Mouse (Mus musculus) liver, postnatal 0 days (tissue): ENCODE measurements around the gene Zfp446. TPM values are rescaled to one million over a fixed set of nuclear protein-coding genes. Genes with fewer than 3 reads are reported as not detected.

Source experiments
- ATAC-seq: fragments of 200-750 bp; cut with Nextera tagmentation; 2 replicates; pipeline ENCODE4 v1.8.0; 2017; ENCODE audit warnings: mild to moderate bottlenecking, moderate library complexity
- DNase-seq: peaks from one replicate; pipeline ENCODE4 v3.0.0-alpha.2; 2016
- H3K27ac ChIP-seq: fragments of 300-500 bp; sonication (generic); 2 replicates; pipeline ENCODE4 v1.5.1; 2014; ENCODE audit warnings: antibody characterized with exemption, moderate library complexity, mild to moderate bottlenecking, low read depth
- H3K27me3 ChIP-seq: fragments of 300-500 bp; sonication (generic); 2 replicates; pipeline ENCODE4 v1.6.1; 2014; ENCODE audit warnings: low read length, control low read depth, mixed read lengths; ENCODE audit not compliant: insufficient read depth
- H3K36me3 ChIP-seq: fragments of 300-500 bp; sonication (generic); replicated peaks from 2 replicates; pipeline ENCODE4 v1.6.1; 2014; ENCODE audit warnings: mild to moderate bottlenecking, control low read depth, low read length, moderate library complexity, mixed read lengths; ENCODE audit not compliant: insufficient read depth
- H3K4me1 ChIP-seq: fragments of 300-500 bp; sonication (generic); 2 replicates; pipeline ENCODE4 v1.6.1; 2014; ENCODE audit warnings: antibody characterized with exemption, mild to moderate bottlenecking, control low read depth; ENCODE audit not compliant: insufficient read depth
- H3K4me2 ChIP-seq: fragments of 300-500 bp; sonication (generic); 2 replicates; pipeline ENCODE4 v1.6.1; 2014; ENCODE audit warnings: low read depth, mild to moderate bottlenecking, low read length, moderate library complexity, mixed read lengths
- H3K4me3 ChIP-seq: fragments of 300-500 bp; sonication (generic); 2 replicates; pipeline ENCODE4 v1.5.1; 2014; ENCODE audit warnings: low read depth, low read length
- H3K9ac ChIP-seq: fragments of 300-500 bp; sonication (generic); replicated peaks from 2 replicates; pipeline ENCODE4 v1.6.1; 2014; ENCODE audit warnings: mild to moderate bottlenecking, moderate library complexity
- H3K9me3 ChIP-seq: fragments of 300-500 bp; sonication (generic); 2 replicates; pipeline ENCODE4 v1.6.1; 2016; ENCODE audit warnings: mild to moderate bottlenecking, control low read depth, low read length, mixed read lengths
- CTCF ChIP-seq: sonication (generic); IDR thresholded peaks from 2 replicates; pipeline ENCODE4 v1.5.1; 2016; ENCODE audit warnings: antibody characterized with exemption, low read depth
- EP300 ChIP-seq: IDR thresholded peaks from 2 replicates; pipeline ENCODE4 v1.6.1; 2016; ENCODE audit warnings: antibody characterized with exemption, low read depth, mild to moderate bottlenecking
- WGBS: fragments of 180-500 bp; shearing (Covaris S2); extraction: QIAGEN DNeasy Blood & Tissue Kit; methylation state at CpG from one replicate; pipeline ENCODE4 v1.1.7; 2014; ENCODE audit not compliant: insufficient replicate concordance; 5-methylcytosine and 5-hydroxymethylcytosine counted together
- polyA plus RNA-seq: library from polyadenylated mRNA; unstranded; fragments of >200 nt; fragmentation: Nextera tagmentation; extraction: Ambion mirVana; gene quantifications from 2 replicates; pipeline ENCODE4 v1.2.1, GENCODE M21; 2015

Gene Zfp446
- polyA plus RNA-seq, 1 experiment from 2014 or later = 1.8 TPM

DNA sequence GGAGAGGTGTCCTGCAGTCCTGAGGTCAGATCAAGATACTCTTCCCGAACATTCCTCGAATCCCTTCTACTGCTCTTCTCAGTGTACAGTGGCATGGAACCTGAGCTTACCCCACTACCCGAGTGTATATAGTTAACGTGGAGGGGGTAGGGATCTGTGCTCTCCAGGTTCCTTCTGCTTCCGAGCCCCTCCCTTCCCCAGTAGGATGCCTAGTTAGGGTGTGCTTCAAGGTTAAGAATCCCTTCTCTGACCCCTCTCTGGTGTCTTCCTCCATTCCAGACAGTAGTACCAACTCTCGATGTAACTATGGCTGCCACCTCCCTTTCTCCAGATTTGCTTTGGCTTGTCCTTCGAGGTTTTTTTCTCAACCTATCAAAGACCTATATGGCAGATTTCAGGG lies 2.6 kb downstream of the Zfp446 start:
- Histone ChIP-seq H3K27me3 (no peaks in the 10 kb centered on the region), H3K4me2 (no peak overlapping the region), H3K4me3 (no peak overlapping the region), H3K9me3 (no peaks in the 10 kb centered on the region), H3K36me3 (no peaks in the 10 kb centered on the region), H3K9ac (no peak overlapping the region), H3K4me1 (peaks cover 21% of the 10 kb centered on the region), H3K27ac (0 out of 2 replicates have a peak overlapping the region, but pooled peaks have one; percentile 89)
- WGBS = 84% methylated on average over 7 of the region's 7 CpGs
- no peak for TF ChIP-seq CTCF
- TF ChIP-seq EP300 = no peak
- no peak for DNase-seq
- no peak for ATAC-seq

GRCm38 (mm10) chr7:12985724-12986123 lies 8.1 kb downstream of the Zfp446 start:
- Histone ChIP-seq H3K36me3 (no peaks in the 10 kb centered on the region; the same call in 1 of the 2 replicates), H3K4me1 (peaks cover 4% of the 10 kb centered on the region), H3K9me3 (no peaks in the 10 kb centered on the region), H3K4me2 (no peak overlapping the region), H3K9ac (no peak overlapping the region), H3K27me3 (no peaks in the 10 kb centered on the region), H3K27ac (no peak overlapping the region), H3K4me3 (no peak overlapping the region)
- ATAC-seq (peak; percentile 54), DNase-seq (no peak)
- TF ChIP-seq CTCF = no peak
- TF ChIP-seq EP300 = no peak; the same call in 1 of the 2 replicates
- WGBS = 62% methylated on average over 1 of the region's 1 CpGs

- no peak overlapping the region for H3K4me2 ChIP-seq
- ATAC-seq (no peak), DNase-seq (no peak)
- H3K9ac ChIP-seq = no peak overlapping the region
- no peaks in the 10 kb centered on the region; the same call in 1 of the 2 replicates for H3K36me3 ChIP-seq
- H3K9me3 ChIP-seq = no peaks in the 10 kb centered on the region
- 79% methylated on average over 8 of the region's 8 CpGs for WGBS
- 0 out of 2 replicates have a peak overlapping the region, but pooled peaks have one; percentile 1 for H3K27ac ChIP-seq
- no peak overlapping the region for H3K4me3 ChIP-seq
- peaks cover 4% of the 10 kb centered on the region for H3K4me1 ChIP-seq
- H3K27me3 ChIP-seq = no peaks in the 10 kb centered on the region
- TF ChIP-seq EP300 (no peak), CTCF (no peak)
Observed at GRCm38 (mm10) chr7:12986906-12987305, 9.3 kb downstream of the Zfp446 start.

GRCm38 (mm10) chr7:12987409-12988189 lies 10.0 kb downstream of the Zfp446 start:
- TF ChIP-seq EP300 (0 out of 2 replicates have a peak, but pooled peaks have one; percentile 20), CTCF (no peak)
- peak overlapping the region; percentile 1; the same call in 1 of the 2 replicates for H3K27ac ChIP-seq
- no peak overlapping the region for H3K9ac ChIP-seq
- DNase-seq (no peak), ATAC-seq (peak; percentile 73)
- WGBS = 62% methylated on average over 8 of the region's 8 CpGs
- peaks cover 4% of the 10 kb centered on the region for H3K4me1 ChIP-seq
- H3K9me3 ChIP-seq = no peaks in the 10 kb centered on the region
- H3K4me2 ChIP-seq = no peak overlapping the region
- H3K36me3 ChIP-seq = no peaks in the 10 kb centered on the region; the same call in 1 of the 2 replicates
- no peak overlapping the region for H3K4me3 ChIP-seq
- H3K27me3 ChIP-seq = no peaks in the 10 kb centered on the region

DNA sequence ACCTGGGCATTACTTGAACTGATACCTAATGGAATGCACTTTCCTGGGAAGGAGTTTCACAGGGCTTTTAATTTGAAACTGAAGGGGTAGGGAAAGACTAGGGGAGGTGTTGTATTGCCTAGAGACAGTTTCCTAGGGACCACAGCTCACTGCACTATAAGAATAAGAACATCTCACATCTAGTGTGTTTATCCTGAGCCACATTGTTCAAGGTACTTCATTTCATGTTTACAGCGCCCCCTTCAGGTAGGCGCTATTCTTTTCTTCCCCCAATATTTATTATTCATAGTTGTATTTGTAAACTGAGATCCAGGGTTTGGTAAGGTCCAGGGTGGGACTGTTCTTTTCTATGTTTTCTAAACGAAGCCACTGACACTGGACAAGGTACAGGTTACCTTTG lies 14.6 kb downstream of the Zfp446 start:
- ATAC-seq = no peak

DNA sequence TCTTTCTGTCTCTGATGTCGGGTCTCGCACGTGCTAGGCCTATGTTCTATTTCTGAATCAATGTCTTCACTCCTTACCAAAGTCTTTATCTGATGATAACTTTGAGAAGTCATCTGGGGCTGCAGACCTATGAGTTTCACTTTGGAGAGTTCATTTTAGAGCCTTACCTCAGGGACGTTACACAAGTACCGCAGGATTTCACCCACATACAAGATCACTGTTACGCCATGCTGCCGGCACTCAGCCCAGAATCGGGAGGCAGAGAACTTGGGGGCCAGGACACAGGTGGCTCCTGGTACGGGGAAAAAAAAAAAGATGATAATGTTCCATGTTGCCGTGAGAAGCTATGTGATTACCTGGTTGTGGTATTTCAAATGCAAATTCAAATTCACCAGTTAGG lies 15.5 kb downstream of the Zfp446 start:
- Histone ChIP-seq H3K27me3 (no peaks in the 10 kb centered on the region), H3K27ac (no peak overlapping the region), H3K4me2 (no peak overlapping the region), H3K36me3 (peaks cover 5% of the 10 kb centered on the region; the same call in 1 of the 2 replicates), H3K4me1 (no peaks in the 10 kb centered on the region), H3K4me3 (no peak overlapping the region), H3K9me3 (no peaks in the 10 kb centered on the region), H3K9ac (no peak overlapping the region)
- DNase-seq (no peak), ATAC-seq (no peak)
- TF ChIP-seq EP300 = no peak
- TF ChIP-seq CTCF = no peak
- WGBS = 79% methylated on average over 10 of the region's 10 CpGs

More for the DNA sequence above, 14.6 kb downstream of the Zfp446 start:
- DNase-seq = peak; percentile 44
- H3K9ac ChIP-seq = no peak overlapping the region
- no peak overlapping the region for H3K27ac ChIP-seq
- no peak overlapping the region for H3K4me2 ChIP-seq
- H3K36me3 ChIP-seq = peaks cover 5% of the 10 kb centered on the region; the same call in 1 of the 2 replicates
- H3K4me1 ChIP-seq = peaks cover 4% of the 10 kb centered on the region
- no peaks in the 10 kb centered on the region for H3K9me3 ChIP-seq
- 3% methylated on average over 3 of the region's 3 CpGs for WGBS
- no peaks in the 10 kb centered on the region for H3K27me3 ChIP-seq
- TF ChIP-seq CTCF = peak; percentile 69
- no peak for TF ChIP-seq EP300
- no peak overlapping the region for H3K4me3 ChIP-seq
